Comparison of ENCODE assay signal across 19 mouse cellular contexts in the genomic region with DNA sequence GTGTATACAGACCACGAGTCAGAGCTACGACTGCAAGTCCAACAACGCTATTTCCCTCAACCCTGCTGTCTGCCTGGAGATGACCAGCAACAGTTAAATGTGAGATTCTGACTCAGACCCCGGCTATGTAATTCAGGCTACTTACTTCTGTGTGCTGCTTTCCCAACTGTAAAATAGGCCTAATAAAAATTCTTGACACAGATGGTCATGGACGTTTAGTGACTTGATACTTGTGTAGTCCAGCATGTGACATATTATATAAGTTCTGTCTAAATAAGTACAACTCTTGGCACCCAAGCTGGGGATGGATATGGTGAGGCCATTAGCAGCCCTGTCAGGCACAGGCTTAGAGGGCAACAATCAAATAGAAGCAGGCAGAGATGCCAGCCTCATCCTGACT.
DNase-seq lines count a peak whose midpoint lies in the region; ATAC-seq and TF ChIP-seq lines count a peak whose summit lies in the region.
"Had no signal": no experiment of that assay in that cellular context is flagged by ENCODE, and none has a peak within 500 bp of the region (broad histone marks: within the 10 kb centered on the region; RNA-seq: fewer than 3 reads in every experiment).

No protein-coding gene starts in this region.

- POLR2A ChIA-PET in Patski (lab: Charles Lee), result no interaction called here

- no peaks in the 10 kb centered on the region for H3K79me3 ChIP-seq in C2C12 (ENCODE audit: low read depth)

- no peaks in the 10 kb centered on the region for H3K36me3 ChIP-seq in C2C12 (ENCODE audit: control insufficient read depth, insufficient read depth)
- H3K36me3 ChIP-seq: hindbrain, embryonic 12.5 days; hindbrain, embryonic 15.5 days had no signal

- no peaks in the 10 kb centered on the region for H3K79me2 ChIP-seq in C2C12 (ENCODE audit: control insufficient read depth, insufficient read depth)

- no peak overlapping the region for H3ac ChIP-seq in C2C12 (ENCODE audit: control insufficient read depth, insufficient read length, low read depth)

- no peak overlapping the region for H3K4me3 ChIP-seq in C2C12 (ENCODE audit: insufficient read depth, poor library complexity, severe bottlenecking)
- H3K4me3 ChIP-seq: hindbrain, embryonic 12.5 days; hindbrain, embryonic 15.5 days had no signal

- in situ Hi-C loops in Patski (cut with MboI; ENCODE audit: low pct_unique_long_range_greater_than_20kb), result no loop called here

- H3K27me3 ChIP-seq in C2C12 (ENCODE audit: control insufficient read depth, insufficient read depth, insufficient read length) (no peaks in the 10 kb centered on the region), Patski (no peaks in the 10 kb centered on the region)
- H3K27me3 ChIP-seq: hindbrain, embryonic 12.5 days; hindbrain, embryonic 15.5 days had no signal

- DNase-seq in 3T3-L1 (ENCODE audit: low read depth, low spot score), result peak; percentile 72
- DNase-seq in Patski (ENCODE audit: low read depth, low spot score), result peak; percentile 72
- peak; percentile 76 for DNase-seq in skeletal muscle tissue, adult 2 months (ENCODE audit: low read depth, low spot score)
- no peak for DNase-seq in adrenal gland, adult 18-20 months (ENCODE audit: low spot score in 2 of 2)
- DNase-seq in thymus, postnatal 36 days, result no peak
- DNase-seq: adrenal gland, adult 8-10 months; adrenal gland, postnatal 25 days; cerebellum, adult 11-12 months; cerebellum, adult 8-10 months; cerebellum, postnatal 10 days; cerebellum, postnatal 36 days; gastrocnemius, postnatal 36 days; kidney, adult 8-10 months had no signal

- TF ChIP-seq CTCF in C2C12 (IDR thresholded peaks at IDR 0.05; ENCODE audit: control insufficient read depth, insufficient read depth, insufficient read length) (no peak), Patski (IDR thresholded peaks at IDR 0.05) (no peak)

- CTCF ChIA-PET in Patski (lab: Charles Lee), result interaction anchor here (2.1 kb wide), 1 partner anchor 12 kb away, joined by 7 read pairs; no protein-coding TSS in a partner anchor

- ATAC-seq in Patski, result peak; percentile 86
- ATAC-seq: CD4-positive, CD25-positive, alpha-beta regulatory T cell, adult 4 months; forebrain, embryonic 14.5 days; intestine, postnatal 0 days had no signal

TF ChIP-seq in C2C12, 6 proteins besides CTCF, POLR2A, EP300 and RAD21:
- TF ChIP-seq MYOG (IDR thresholded peaks at IDR 0.05; ENCODE audit: control insufficient read depth, extremely low read depth, insufficient read length) (no peak), USF1 (IDR thresholded peaks at IDR 0.05; ENCODE audit: low read depth) (peak; percentile 87), MAX (IDR thresholded peaks at IDR 0.05) (peak; percentile 36), CEBPB (IDR thresholded peaks at IDR 0.05; ENCODE audit: low read depth) (no peak), FOSL1 (IDR thresholded peaks at IDR 0.05; ENCODE audit: insufficient read depth, low read length, poor library complexity, severe bottlenecking) (peak; percentile 18)
TF ChIP-seq in C2C12: peak in this region for 3.

Comparison
In these comparisons a context has a peak if more than half of its experiments do, and no peak if none do; other contexts are left out.
1. DNase-seq: peak in 3T3-L1 (single experiment), Patski (single experiment) and skeletal muscle tissue, adult 2 months (single experiment); none in adrenal gland, adult 18-20 months (0 of 2) and thymus, postnatal 36 days (0 of 2).